Mouse (Mus musculus): ENCODE measurements around the gene Shank1. TPM values are rescaled to one million over a fixed set of nuclear protein-coding genes. Genes with fewer than 3 reads are reported as not detected.

The Shank1 gene
- total and polyA plus RNA-seq, 2 experiments from 2014 or later, result 36.6 to 39.0 TPM

- Histone ChIP-seq H3K36me3 (ENCODE audit: insufficient read depth, low read length) (peaks cover 3% of the 10 kb centered on the region; the same call in 1 of the 2 replicates), H3K4me3 (ENCODE audit: low read length) (peak overlapping the region; percentile 64), H3K27me3 (ENCODE audit: insufficient read depth, low read length) (no peaks in the 10 kb centered on the region), H3K9ac (replicated peaks; ENCODE audit: low read length) (peak overlapping the region; percentile 94), H3K27ac (peak overlapping the region; percentile 93), H3K9me3 (ENCODE audit: low read length) (no peaks in the 10 kb centered on the region), H3K4me2 (ENCODE audit: low read depth, low read length) (peak overlapping the region; percentile 78), H3K4me1 (ENCODE audit: insufficient read depth, low read length) (no peaks in the 10 kb centered on the region)
- ATAC-seq, result peak; percentile 83
- no peak for TF ChIP-seq CTCF (IDR thresholded peaks at IDR 0.05; ENCODE audit: low read depth)
- WGBS, result 2% methylated on average over 38 of the region's 54 CpGs
- peak; percentile 83 for DNase-seq (ENCODE audit: low spot score)
These were observed 26.3 kb downstream of the Shank1 start for GRCm38 (mm10) chr7:44336046-44337021.

- no peak for DNase-seq (ENCODE audit: low spot score)
- H3K27me3 ChIP-seq (ENCODE audit: insufficient read depth, low read length), result no peaks in the 10 kb centered on the region
These were observed 27.2 kb downstream of the Shank1 start for GRCm38 (mm10) chr7:44337121-44337849.

GRCm38 (mm10) chr7:44340226-44340625 lies 30.2 kb downstream of the Shank1 start:
- no peaks in the 10 kb centered on the region for H3K9me3 ChIP-seq (ENCODE audit: low read length)
- peaks cover 5% of the 10 kb centered on the region; the same call in 1 of the 2 replicates for H3K36me3 ChIP-seq (ENCODE audit: insufficient read depth, low read length)
- DNase-seq (ENCODE audit: low spot score) (no peak), ATAC-seq (no peak)
- no peak overlapping the region for H3K27ac ChIP-seq
- H3K9ac ChIP-seq (replicated peaks; ENCODE audit: low read length), result no peak overlapping the region
- no peaks in the 10 kb centered on the region for H3K27me3 ChIP-seq (ENCODE audit: insufficient read depth, low read length)
- no peaks in the 10 kb centered on the region for H3K4me1 ChIP-seq (ENCODE audit: insufficient read depth, low read length)
- H3K4me2 ChIP-seq (ENCODE audit: low read depth, low read length), result no peak overlapping the region
- 72% methylated on average over 6 of the region's 6 CpGs for WGBS
- TF ChIP-seq CTCF (IDR thresholded peaks at IDR 0.05; ENCODE audit: low read depth), result no peak
- H3K4me3 ChIP-seq (ENCODE audit: low read length), result no peak overlapping the region

More at GRCm38 (mm10) chr7:44337121-44337849, 27.2 kb downstream of the Shank1 start:
- TF ChIP-seq CTCF (IDR thresholded peaks at IDR 0.05; ENCODE audit: low read depth), result no peak
- H3K27ac ChIP-seq, result peak overlapping the region; percentile 93
- H3K4me2 ChIP-seq (ENCODE audit: low read depth, low read length), result peak overlapping the region; percentile 78
- peak overlapping the region; percentile 64 for H3K4me3 ChIP-seq (ENCODE audit: low read length)
- no peak; the same call in 1 of the 2 replicates for ATAC-seq
- peaks cover 3% of the 10 kb centered on the region; the same call in 1 of the 2 replicates for H3K36me3 ChIP-seq (ENCODE audit: insufficient read depth, low read length)
- H3K9ac ChIP-seq (replicated peaks; ENCODE audit: low read length), result peak overlapping the region; percentile 94
- WGBS, result 2% methylated on average over 31 of the region's 32 CpGs
- no peaks in the 10 kb centered on the region for H3K4me1 ChIP-seq (ENCODE audit: insufficient read depth, low read length)
- no peaks in the 10 kb centered on the region for H3K9me3 ChIP-seq (ENCODE audit: low read length)

- Histone ChIP-seq H3K4me1 (ENCODE audit: insufficient read depth, low read length) (no peaks in the 10 kb centered on the region), H3K27me3 (ENCODE audit: insufficient read depth, low read length) (no peaks in the 10 kb centered on the region), H3K36me3 (ENCODE audit: insufficient read depth, low read length) (peaks cover 14% of the 10 kb centered on the region; the same call in 1 of the 2 replicates), H3K9me3 (ENCODE audit: low read length) (no peaks in the 10 kb centered on the region), H3K4me2 (ENCODE audit: low read depth, low read length) (no peak overlapping the region), H3K4me3 (ENCODE audit: low read length) (no peak overlapping the region), H3K27ac (no peak overlapping the region), H3K9ac (replicated peaks; ENCODE audit: low read length) (no peak overlapping the region)
- 90% methylated on average over 10 of the region's 10 CpGs for WGBS
- DNase-seq (ENCODE audit: low spot score), result no peak
- no peak for TF ChIP-seq CTCF (IDR thresholded peaks at IDR 0.05; ENCODE audit: low read depth)
- no peak for ATAC-seq
These were observed 31.1 kb downstream of the Shank1 start for GRCm38 (mm10) chr7:44341119-44341518.

GRCm38 (mm10) chr7:44341714-44342113 lies 31.7 kb downstream of the Shank1 start:
- no peak overlapping the region for H3K9ac ChIP-seq (replicated peaks; ENCODE audit: low read length)
- no peaks in the 10 kb centered on the region for H3K9me3 ChIP-seq (ENCODE audit: low read length)
- no peak overlapping the region for H3K4me3 ChIP-seq (ENCODE audit: low read length)
- DNase-seq (ENCODE audit: low spot score), result no peak
- WGBS, result 69% methylated on average over 5 of the region's 5 CpGs
- H3K36me3 ChIP-seq (ENCODE audit: insufficient read depth, low read length), result peaks cover 17% of the 10 kb centered on the region; the same call in 1 of the 2 replicates
- H3K27me3 ChIP-seq (ENCODE audit: insufficient read depth, low read length), result no peaks in the 10 kb centered on the region
- ATAC-seq, result no peak
- TF ChIP-seq CTCF (IDR thresholded peaks at IDR 0.05; ENCODE audit: low read depth), result no peak
- no peak overlapping the region for H3K27ac ChIP-seq
- H3K4me1 ChIP-seq (ENCODE audit: insufficient read depth, low read length), result no peaks in the 10 kb centered on the region
- no peak overlapping the region for H3K4me2 ChIP-seq (ENCODE audit: low read depth, low read length)

- Histone ChIP-seq H3K4me1 (ENCODE audit: insufficient read depth, low read length) (no peaks in the 10 kb centered on the region), H3K36me3 (ENCODE audit: insufficient read depth, low read length) (peaks cover 26% of the 10 kb centered on the region; the same call in 1 of the 2 replicates), H3K9ac (replicated peaks; ENCODE audit: low read length) (no peak overlapping the region), H3K4me3 (ENCODE audit: low read length) (no peak overlapping the region), H3K4me2 (ENCODE audit: low read depth, low read length) (no peak overlapping the region), H3K27me3 (ENCODE audit: insufficient read depth, low read length) (no peaks in the 10 kb centered on the region), H3K9me3 (ENCODE audit: low read length) (no peaks in the 10 kb centered on the region), H3K27ac (no peak overlapping the region)
- no peak for ATAC-seq
- no peak for DNase-seq (ENCODE audit: low spot score)
- WGBS, result 29% methylated on average over 9 of the region's 11 CpGs
- TF ChIP-seq CTCF (IDR thresholded peaks at IDR 0.05; ENCODE audit: low read depth), result no peak
These were observed 33.5 kb downstream of the Shank1 start for GRCm38 (mm10) chr7:44343459-44344015.

Data from hindbrain, postnatal 0 days (tissue).